Mouse (Mus musculus) macrophage (primary cell): ENCODE results near the gene Hba-a1. TPM values are rescaled to one million over a fixed set of nuclear protein-coding genes. Genes with fewer than 3 reads are reported as not detected.
"Not testable (repeated sequence)": the region's sequence is repeated elsewhere in the genome, so short reads cannot be mapped to it uniquely, and the experiment has no call there.

Source experiments
- H3K27ac ChIP-seq: fragments of 350-480 bp; formaldehyde crosslinking; 2 replicates; pipeline ENCODE4 v1.9.0; 2021
- H3K36me3 ChIP-seq: fragments of 350-480 bp; formaldehyde crosslinking; 2 replicates; pipeline ENCODE4 v1.9.0; 2021; ENCODE audit errors: inconsistent target
- H3K4me3 ChIP-seq: fragments of 350-480 bp; formaldehyde crosslinking; 2 replicates; pipeline ENCODE4 v1.9.0; 2021; ENCODE audit errors: inconsistent target
- H3K79me2 ChIP-seq: fragments of 350-480 bp; formaldehyde crosslinking; 2 replicates; pipeline ENCODE4 v1.9.0; 2021; ENCODE audit errors: inconsistent target
- WGBS: methylation state at CpG from one replicate; pipeline ENCODE4 v1.1.7; 2026; ENCODE audit warnings: inconsistent platforms; ENCODE audit not compliant: missing documents; 5-methylcytosine and 5-hydroxymethylcytosine counted together
- polyA plus RNA-seq: library from polyadenylated mRNA; stranded (reverse); fragments of 250-400 nt; gene quantifications from 3 replicates; pipeline ENCODE4 v1.2.4, GENCODE M21; 2018; ENCODE audit warnings: inconsistent platforms

The Hba-a1 gene
- polyA plus RNA-seq, 1 experiment from 2014 or later, result not detected

GRCm38 (mm10) chr11:32297866-32298531 lies 14.7 kb downstream of the Hba-a1 start:
- H3K4me3 ChIP-seq, result no peak overlapping the region

GRCm38 (mm10) chr11:32298532-32298918 lies 15.2 kb downstream of the Hba-a1 start:
- 100% methylated on average over 2 of the region's 2 CpGs for WGBS
- Histone ChIP-seq H3K79me2 (no peaks in the 10 kb centered on the region), H3K27ac (no peak overlapping the region), H3K4me3 (no peak overlapping the region), H3K36me3 (no peaks in the 10 kb centered on the region)

More at GRCm38 (mm10) chr11:32297866-32298531, 14.7 kb downstream of the Hba-a1 start:
- H3K79me2 ChIP-seq, result no peaks in the 10 kb centered on the region
- H3K36me3 ChIP-seq, result no peaks in the 10 kb centered on the region
- no peak overlapping the region for H3K27ac ChIP-seq
- 100% methylated on average over 1 of the region's 1 CpGs for WGBS

GRCm38 (mm10) chr11:32299865-32300264 lies 16.6 kb downstream of the Hba-a1 start, which contains the start of gene Hbq1a:
Gene Hbq1a (plus strand): TSS chr11:32300069.
- not testable (repeated sequence) for H3K79me2 ChIP-seq, H3K36me3 ChIP-seq, H3K27ac ChIP-seq, H3K4me3 ChIP-seq
- WGBS, result 10% methylated on average over 16 of the region's 16 CpGs

DNA sequence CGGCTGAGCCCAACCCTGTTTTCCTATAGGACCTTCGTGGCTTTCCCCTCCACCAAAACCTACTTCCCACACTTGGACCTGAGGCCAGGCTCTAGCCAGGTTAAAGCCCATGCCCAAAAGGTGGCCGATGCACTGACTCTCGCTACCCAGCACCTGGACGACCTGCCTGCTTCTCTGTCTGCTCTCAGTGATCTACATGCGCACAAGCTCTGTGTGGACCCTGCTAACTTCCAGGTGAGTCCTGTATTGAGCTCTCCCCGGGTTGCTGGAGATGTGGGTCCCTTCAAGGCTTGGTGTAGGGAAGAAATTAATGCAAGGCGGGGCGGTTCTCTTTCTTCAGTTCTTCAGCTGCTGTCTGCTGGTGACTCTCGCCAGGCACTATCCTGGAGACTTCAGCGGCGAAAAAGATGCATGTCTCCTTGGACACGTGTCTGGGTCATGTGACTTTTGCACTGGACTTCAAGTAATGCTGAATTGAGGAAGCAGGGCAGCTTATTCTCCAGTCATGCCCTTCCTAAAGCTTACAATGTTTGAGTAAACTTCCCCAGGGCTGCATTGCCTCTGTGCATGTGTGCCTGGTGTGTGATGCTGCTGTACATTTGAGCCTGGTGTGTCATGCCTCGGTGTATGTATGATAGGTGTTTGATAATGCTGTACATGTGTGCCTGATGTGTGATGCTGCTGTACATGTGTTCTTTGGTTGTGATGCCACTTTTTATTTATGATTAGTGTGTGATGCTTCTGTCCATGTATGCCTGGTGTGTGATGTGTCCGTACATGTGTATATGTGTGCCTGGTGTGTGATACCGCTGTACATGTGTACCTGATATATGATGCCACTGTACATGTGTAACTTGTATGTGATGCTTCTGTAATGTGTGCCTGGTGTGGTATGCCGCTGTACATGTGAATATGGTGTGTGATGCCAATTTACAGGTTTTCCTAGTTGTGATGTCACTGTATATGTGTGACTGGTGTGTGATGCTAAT lies 17.3 kb downstream of the Hba-a1 start:
- H3K4me3 ChIP-seq, result no peak overlapping the region
- no peaks in the 10 kb centered on the region for H3K36me3 ChIP-seq
- H3K27ac ChIP-seq, result no peak overlapping the region
- WGBS, result 42% methylated on average over 13 of the region's 17 CpGs
- no peaks in the 10 kb centered on the region for H3K79me2 ChIP-seq

GRCm38 (mm10) chr11:32301506-32301905 lies 18.2 kb downstream of the Hba-a1 start:
- H3K79me2 ChIP-seq, result no peaks in the 10 kb centered on the region
- no peak overlapping the region for H3K4me3 ChIP-seq
- no peak overlapping the region for H3K27ac ChIP-seq
- 73% methylated on average over 1 of the region's 1 CpGs for WGBS
- no peaks in the 10 kb centered on the region for H3K36me3 ChIP-seq

GRCm38 (mm10) chr11:32302824-32303419 lies 19.6 kb downstream of the Hba-a1 start:
- no peak overlapping the region for H3K27ac ChIP-seq

GRCm38 (mm10) chr11:32303455-32303854 lies 20.1 kb downstream of the Hba-a1 start:
- Histone ChIP-seq H3K4me3 (no peak overlapping the region), H3K36me3 (no peaks in the 10 kb centered on the region), H3K79me2 (no peaks in the 10 kb centered on the region), H3K27ac (no peak overlapping the region)
- WGBS, result 82% methylated on average over 1 of the region's 1 CpGs

More at GRCm38 (mm10) chr11:32302824-32303419, 19.6 kb downstream of the Hba-a1 start:
- H3K36me3 ChIP-seq, result no peaks in the 10 kb centered on the region
- no peak overlapping the region for H3K4me3 ChIP-seq
- WGBS, result 52% methylated on average over 2 of the region's 2 CpGs
- H3K79me2 ChIP-seq, result no peaks in the 10 kb centered on the region

DNA sequence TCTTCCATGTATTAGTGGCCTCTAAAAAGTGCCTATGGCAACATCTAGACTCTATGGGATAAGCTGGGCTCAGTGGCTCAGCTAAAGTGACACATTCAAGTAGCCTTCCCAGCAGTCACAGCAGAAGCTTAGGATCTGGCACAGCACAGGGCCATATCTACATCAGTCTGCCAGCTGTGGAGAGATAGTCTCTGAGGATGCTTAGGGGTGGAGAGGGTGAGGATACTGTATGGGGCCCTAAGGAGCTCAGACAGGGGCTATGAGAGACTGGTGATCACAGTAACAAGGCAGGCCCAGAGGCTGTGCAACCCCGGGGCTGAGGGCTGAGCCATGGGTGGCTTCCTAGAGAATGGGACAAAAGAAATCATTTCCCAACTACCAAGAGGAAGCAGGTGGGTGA lies 23.7 kb downstream of the Hba-a1 start:
- no peaks in the 10 kb centered on the region for H3K36me3 ChIP-seq
- H3K27ac ChIP-seq, result no peak overlapping the region
- H3K4me3 ChIP-seq, result no peak overlapping the region
- WGBS, result 70% methylated on average over 1 of the region's 1 CpGs
- H3K79me2 ChIP-seq, result no peaks in the 10 kb centered on the region

DNA sequence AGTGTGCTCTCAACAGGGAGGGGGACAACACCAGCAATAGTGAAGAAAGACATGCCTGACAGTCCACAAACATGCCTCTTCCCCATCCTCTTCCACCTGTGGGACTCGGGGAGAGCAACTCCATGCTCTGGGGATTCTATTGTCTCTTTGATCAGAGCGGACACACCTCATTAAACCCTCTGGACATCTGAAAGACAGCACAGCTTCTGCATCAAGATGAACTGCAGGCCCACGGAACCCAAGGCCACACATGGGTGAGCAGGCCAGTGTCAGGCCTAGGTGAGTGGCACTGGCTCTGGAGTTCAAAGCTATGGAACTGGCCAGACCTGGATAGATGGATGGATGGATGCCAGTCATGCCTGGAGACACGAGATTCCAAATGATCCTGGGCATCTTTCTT lies 26.1 kb downstream of the Hba-a1 start:
- Histone ChIP-seq H3K27ac (no peak overlapping the region), H3K79me2 (no peaks in the 10 kb centered on the region), H3K4me3 (no peak overlapping the region), H3K36me3 (no peaks in the 10 kb centered on the region)
- 85% methylated on average over 4 of the region's 4 CpGs for WGBS

DNA sequence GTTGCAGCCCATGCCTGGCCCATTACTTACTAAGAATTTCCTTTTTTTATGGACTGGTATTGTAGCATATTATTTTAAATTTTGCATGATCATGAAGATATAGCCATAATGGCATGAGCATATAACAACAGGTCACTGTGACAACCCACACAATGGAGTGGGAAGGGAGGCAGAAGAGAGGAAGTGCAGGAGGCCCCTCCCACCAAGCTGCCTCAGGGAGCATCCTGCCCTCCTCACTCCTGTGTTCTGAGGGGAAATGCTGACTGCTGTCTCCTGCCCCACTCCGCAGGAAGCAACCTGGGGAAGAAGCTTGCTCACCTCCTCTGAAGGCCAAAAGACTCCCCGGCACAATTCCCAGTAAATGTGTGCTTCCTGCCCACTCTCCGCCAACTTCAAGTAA lies 26.6 kb downstream of the Hba-a1 start:
- no peak overlapping the region for H3K27ac ChIP-seq
- no peaks in the 10 kb centered on the region for H3K79me2 ChIP-seq
- H3K36me3 ChIP-seq, result no peaks in the 10 kb centered on the region
- WGBS, result 75% methylated on average over 3 of the region's 3 CpGs
- no peak overlapping the region for H3K4me3 ChIP-seq

DNA sequence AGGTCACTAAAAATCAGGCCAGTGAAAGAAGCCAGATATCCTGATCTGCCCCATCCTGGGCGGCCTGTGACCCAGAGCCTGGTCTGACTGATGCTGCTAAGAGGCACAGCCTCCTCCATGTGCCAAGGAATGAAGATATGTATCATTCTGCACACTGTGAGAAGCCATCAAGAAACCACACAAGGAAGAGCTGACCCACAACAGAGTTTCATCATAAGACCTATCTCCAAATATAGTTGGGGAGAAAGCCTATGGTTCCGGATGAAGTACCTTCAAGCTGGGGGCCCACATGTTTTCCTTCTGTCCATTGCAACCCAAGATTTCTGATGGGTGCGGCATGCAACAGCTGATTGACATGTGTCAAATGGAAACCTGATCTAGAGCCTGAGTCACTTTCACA lies 32.7 kb downstream of the Hba-a1 start:
- Histone ChIP-seq H3K79me2 (no peaks in the 10 kb centered on the region), H3K36me3 (no peaks in the 10 kb centered on the region), H3K27ac (no peak overlapping the region), H3K4me3 (no peak overlapping the region)
- 68% methylated on average over 3 of the region's 3 CpGs for WGBS

- WGBS, result 60% methylated on average over 11 of the region's 11 CpGs
- no peaks in the 10 kb centered on the region for H3K36me3 ChIP-seq
- H3K79me2 ChIP-seq, result no peaks in the 10 kb centered on the region
- no peak overlapping the region for H3K27ac ChIP-seq
- no peak overlapping the region for H3K4me3 ChIP-seq
Measured at GRCm38 (mm10) chr11:32320507-32321195, 37.3 kb downstream of the Hba-a1 start.

DNA sequence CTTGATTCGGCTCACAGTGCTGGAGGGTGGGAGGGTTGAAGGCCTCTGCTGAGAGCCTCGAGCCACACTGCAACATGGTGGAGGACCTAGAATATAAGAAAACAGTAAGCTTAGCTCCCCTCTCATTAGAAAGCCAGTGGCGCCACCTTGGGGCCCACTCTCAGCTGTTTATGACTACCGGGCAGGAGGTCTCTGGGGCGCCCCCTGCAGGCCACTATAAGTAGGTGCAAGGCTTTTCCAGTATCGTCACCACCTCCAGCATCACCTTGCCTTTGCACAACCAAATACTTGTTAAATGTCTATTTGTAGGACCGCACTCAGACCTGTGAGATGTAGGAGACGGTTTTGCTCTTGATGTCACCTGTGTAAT lies 37.9 kb downstream of the Hba-a1 start:
- 33% methylated on average over 8 of the region's 8 CpGs for WGBS
- H3K27ac ChIP-seq, result no peak overlapping the region
- no peak overlapping the region for H3K4me3 ChIP-seq

GRCm38 (mm10) chr11:32324609-32325008 lies 41.3 kb downstream of the Hba-a1 start:
- 8% methylated on average over 15 of the region's 15 CpGs for WGBS
- H3K4me3 ChIP-seq, result peak overlapping the region; percentile 17; the same call in 1 of the 2 replicates
- no peaks in the 10 kb centered on the region for H3K79me2 ChIP-seq
- H3K27ac ChIP-seq, result 0 out of 2 replicates have a peak overlapping the region, but pooled peaks have one; percentile 2
- no peaks in the 10 kb centered on the region for H3K36me3 ChIP-seq

More for the DNA sequence above, 37.9 kb downstream of the Hba-a1 start:
- Histone ChIP-seq H3K79me2 (no peaks in the 10 kb centered on the region), H3K36me3 (no peaks in the 10 kb centered on the region)
